Mouse (Mus musculus) lung, postnatal 10 days (tissue): ENCODE results near the gene Prcc.

Source experiments
- DNase-seq: peaks from one replicate; pipeline ENCODE4 v3.0.0; 2021

Gene Prcc

GRCm38 (mm10) chr3:87885281-87886003, at the start of gene Prcc:
TSS of gene Prcc (minus strand) at chr3:87885608.
- peak; percentile 97 for DNase-seq

GRCm38 (mm10) chr3:87935201-87935600, 49.8 kb upstream of the Prcc start:
- no peak for DNase-seq

DNA sequence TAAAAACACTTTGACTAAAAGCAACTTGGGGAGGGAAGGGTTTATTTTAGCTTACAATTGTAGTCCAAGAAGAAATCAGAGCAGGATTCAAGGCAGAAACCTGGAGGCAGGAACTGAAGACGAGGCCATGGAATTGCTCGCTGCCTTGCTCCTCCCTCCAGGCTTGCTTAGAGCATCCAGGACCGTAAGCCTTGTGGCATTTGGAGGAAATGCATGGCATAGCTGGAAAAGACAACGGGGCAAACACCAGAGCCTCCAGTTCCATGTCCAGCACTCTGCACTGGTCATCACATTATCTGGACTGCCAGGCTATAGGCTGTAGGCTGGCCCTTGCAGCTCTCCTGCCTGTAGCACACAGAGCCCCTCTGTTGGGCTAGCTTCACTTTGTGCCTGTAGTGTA, 49.1 kb upstream of the Prcc start:
- DNase-seq = no peak

DNA sequence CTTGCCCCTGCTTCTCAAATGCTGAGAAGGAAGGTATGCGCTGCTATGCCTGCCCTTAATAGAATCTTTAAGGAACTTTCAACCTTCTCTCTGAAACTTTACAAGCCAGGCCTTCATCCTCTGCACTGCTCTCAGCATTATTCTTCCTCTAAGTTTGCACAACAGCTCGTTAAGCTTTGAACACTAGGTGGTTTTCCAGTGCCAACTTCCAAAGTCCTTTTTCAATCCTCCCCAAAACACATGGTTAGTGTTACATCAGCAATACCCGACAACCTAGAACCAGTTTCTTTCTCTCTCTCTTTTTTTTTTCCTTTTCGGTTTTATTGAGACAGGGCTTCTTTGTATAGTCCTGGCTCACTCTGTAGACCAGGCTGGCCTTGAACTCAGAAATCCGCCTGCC, 48.6 kb upstream of the Prcc start:
- no peak for DNase-seq

DNA sequence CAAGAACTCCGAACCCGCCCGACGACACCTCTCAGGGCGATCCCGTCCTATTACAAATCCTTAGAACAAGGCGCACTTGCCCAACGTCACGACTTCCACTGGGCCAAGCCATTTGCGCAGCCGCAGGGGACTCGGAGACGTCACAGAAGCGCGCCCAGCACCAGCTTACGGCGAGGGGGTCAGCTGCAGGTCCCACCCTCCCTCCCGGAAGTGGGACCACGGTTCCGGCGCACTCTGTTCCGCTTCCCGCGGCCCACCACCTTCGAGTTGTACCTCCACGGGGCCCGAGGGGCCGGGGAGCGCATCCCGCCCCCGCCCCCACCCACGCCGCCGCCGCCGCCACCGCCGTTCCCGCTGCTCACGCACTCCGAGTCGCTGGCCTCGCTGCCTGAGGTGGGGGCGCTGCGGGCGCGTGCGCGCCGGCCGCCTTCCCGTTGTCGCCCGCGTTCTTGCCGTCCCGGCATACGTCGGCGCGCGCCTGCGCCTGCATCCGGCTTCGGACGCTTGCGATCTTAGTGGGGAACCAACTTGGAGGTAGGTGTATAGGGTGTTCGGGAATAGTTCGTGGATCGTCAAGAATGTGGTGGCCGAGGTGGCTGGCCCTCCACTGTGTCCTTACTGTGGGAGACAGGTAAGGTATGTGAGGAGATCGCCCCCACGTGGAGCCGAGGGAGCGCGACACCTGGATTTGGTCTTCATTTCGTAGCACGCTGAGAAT, 44.8 kb upstream of the Prcc start, which contains the start of the genes Isg20l2 and Rrnad1:
TSS of gene Isg20l2 (plus strand) at position 237 of the 718 bp plus-strand sequence.
TSS of gene Rrnad1 (minus strand) at position 640 of the 718 bp plus-strand sequence.
- peak; percentile 98 for DNase-seq

DNA sequence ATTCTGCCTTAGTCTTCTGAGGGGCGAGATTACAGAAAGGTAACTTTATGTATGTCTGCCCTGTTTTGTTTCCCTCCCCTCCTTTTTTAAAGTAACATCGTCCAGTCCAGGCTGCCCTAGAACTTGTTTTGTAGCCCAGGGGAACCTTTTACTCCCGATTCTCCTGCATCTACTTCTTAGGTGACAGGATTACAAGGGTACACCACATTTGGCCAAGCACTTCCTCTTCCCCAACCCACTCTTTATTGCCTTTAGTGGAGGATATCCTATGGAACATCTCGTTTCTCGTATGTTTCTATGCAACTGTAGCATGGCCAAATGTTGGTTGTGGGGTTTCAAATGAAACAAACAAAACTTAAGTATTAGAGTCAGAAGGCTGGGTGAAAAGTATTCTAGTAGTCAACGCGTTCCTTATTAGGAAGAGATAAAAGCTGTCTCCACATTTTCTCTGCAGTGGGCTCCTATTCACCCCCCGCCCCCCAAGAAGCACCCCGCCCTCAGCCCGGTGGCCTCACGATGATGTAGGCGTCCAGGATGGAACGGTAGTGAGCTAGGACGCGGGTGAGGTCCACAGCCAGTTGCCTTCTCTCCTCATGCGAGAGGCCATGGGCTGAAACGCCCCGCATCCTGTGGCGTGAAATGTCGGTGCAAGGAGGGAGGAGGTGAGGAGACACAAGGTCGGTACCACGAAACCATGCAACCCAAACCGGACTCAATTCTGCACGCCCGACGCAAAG, 44.1 kb upstream of the Prcc start:
- no peak for DNase-seq

DNA sequence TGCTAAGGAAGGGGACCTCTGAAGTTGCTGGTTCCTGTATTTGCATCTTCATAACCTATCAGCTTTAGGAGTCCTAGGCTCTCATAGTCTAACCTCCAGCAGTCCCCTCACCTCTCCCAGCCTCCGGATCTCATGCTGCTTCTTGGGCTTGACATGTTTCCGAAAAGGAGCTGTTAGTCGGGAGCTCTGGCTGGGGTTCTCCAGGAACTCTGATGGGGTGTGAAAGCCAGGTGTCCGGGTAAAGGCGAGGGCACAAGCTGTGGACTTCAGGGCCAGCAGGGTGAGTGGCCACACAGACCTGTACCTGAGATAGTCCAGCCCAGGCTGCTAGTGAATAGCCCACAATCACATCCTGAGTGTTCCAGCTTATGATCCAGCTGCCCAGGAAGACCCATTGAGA, 42.0 kb upstream of the Prcc start:
- no peak for DNase-seq

- no peak for DNase-seq
Observed at GRCm38 (mm10) chr3:87924996-87925395, 39.6 kb upstream of the Prcc start.

DNA sequence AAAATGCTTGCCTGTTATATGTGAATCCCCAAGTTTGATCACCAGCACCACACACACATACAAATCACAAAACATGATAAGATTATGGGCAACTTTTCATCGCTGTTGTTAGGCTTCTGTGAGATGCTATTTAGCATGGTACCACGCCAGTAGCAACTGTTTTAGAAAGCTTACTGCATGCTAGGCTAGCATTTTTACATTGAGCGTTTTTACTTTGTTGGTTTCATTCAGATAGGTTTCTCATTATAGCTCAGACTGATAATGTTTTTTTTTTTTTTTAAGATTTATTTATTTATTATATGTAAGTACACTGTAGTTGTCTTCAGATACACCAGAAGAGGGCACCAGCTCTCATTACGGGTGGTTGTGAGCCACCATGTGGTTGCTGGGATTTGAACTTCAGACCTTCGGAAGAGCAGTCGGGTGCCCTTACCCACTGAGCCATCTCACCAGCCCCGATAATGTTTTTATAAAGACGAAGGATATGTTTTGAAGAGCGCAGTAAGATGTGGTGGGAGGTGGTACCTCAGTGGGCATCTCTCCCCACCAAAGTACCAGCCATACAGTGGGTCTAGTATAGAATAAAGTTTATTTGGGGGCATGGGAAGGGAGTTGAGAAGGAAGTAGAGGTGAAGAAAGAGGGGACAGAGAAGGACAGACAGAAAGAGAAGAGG, 35.0 kb upstream of the Prcc start:
- DNase-seq = no peak

GRCm38 (mm10) chr3:87919336-87920108, 34.1 kb upstream of the Prcc start, which contains the start of gene Mrpl24:
TSS of gene Mrpl24 (plus strand) at chr3:87919506.
- peak; percentile 92 for DNase-seq

- no peak for DNase-seq
Observed at GRCm38 (mm10) chr3:87918551-87918950, 33.1 kb upstream of the Prcc start.

- no peak for DNase-seq
Observed at GRCm38 (mm10) chr3:87916990-87917389, 31.6 kb upstream of the Prcc start.

DNA sequence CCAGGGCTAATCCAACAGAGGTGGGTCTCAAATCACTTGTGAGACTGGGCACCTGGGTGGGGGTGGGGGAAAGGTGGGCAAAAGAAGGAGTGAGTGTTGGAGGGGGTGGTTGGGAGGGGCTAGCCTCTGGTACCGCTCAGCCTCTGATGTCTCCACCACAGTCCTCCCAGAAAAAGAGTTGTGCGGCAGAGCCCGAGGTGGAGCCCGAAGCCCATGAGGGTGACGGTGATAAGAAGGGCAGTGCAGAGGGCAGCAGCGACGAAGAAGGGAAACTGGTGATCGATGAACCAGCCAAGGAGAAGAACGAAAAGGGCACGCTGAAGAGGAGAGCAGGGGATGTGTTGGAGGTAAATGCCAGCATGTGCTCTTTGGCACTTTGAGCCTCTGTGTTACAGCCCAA, 28.5 kb upstream of the Prcc start:
- DNase-seq = no peak

DNA sequence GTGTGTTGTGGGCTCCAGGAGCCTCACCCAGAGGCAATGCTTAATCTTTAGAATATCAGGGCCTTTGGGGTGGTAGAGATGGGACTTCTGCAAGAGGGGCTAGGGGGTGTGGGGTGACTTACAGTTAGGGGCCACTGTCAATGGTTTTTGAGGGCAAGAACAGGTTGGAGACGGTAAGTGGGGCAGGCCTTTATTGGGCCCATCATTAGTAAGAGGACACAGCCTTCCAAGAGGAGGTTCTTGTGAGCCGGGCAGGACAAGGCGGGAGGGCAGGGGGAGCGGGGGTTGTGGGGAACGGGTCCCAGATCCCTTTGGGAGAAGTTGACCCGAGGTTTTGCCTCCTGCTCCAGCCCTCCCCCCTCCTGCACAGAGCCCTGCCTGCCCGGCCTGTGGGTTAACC, 28.1 kb upstream of the Prcc start:
- no peak for DNase-seq

- DNase-seq = peak; percentile 96
Observed at GRCm38 (mm10) chr3:87910573-87911141, 25.2 kb upstream of the Prcc start.

DNA sequence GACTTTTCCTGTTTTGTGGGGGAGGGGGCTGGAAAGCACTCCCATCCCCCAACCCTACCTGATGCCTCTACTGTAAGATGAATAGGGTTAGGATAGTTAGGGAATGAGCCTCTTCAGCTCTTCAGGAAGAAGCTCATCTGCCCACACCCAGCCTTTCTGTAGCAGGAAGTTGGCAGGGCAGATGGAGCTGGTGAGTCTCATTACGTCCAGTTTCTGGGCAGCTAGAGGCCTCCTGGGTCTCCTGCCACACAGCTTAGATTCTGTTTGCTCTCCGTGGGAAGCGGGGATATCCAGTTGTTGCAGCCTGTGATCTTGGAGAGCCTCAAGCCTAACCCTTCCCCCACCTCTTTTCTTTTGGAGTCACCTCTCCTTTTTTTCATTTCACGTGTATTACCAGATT, 24.5 kb upstream of the Prcc start:
- DNase-seq = peak; percentile 46

DNA sequence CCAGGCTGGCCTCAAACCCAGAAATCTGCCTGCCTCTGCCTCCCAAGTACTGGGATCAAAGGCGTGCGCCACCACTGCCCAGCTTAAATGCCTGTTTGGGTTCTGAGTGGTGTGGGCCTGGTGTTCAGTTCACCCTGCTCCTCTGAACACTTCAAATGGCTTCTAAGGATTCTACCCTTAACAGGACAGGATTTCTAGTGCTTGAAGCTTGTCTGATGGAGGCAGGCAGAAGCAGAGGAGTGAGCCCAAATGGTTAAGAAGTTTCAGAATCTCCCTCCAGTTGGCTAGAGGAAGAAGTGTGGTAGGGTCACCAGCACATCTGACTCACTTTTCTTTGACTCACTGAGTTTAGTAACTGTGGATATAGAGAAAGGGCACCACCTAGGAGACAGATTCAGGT, 24.0 kb upstream of the Prcc start:
- no peak for DNase-seq

DNA sequence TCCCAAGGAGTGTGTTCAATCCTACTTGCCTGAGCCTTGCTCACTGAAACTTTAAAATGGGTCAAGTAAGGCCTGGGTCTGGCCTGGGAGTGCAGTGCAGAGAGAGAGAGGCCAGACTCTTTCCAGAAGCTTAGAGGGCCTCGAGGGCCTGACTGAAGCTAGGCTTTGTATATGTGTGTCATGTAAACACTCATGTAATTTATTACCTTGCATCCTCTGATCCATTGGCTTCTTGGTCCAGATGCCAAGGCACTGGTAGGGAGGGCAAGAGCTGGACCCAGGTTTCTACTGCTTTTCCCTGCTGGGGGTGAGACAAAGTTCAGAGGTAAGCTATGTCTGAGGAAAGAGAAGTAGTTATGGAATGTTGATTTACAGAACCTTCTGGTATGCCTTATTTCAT, 22.5 kb upstream of the Prcc start:
- DNase-seq = no peak

- DNase-seq = peak; percentile 73
Observed at GRCm38 (mm10) chr3:87906981-87907857, 21.8 kb upstream of the Prcc start.

DNA sequence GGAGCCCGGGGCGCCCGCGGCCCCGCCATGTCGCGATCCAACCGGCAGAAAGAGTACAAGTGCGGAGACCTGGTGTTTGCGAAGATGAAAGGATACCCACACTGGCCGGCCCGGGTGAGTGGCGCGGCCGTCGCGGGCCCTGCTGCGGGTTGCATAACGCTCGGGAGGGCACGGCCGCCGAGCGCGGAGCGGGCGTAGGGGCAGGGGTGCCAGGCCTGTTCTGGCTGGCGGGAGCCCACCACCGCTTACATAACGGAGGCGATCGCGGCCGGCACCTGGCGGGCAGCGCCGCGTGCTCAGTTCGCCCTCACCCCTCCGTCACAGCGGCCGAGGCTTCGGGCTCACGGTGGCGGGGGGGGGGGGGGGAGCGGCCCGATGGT, 21.2 kb upstream of the Prcc start:
- DNase-seq = peak; percentile 51
